Mouse (Mus musculus) spleen, postnatal 0 days (tissue): Measurements from ENCODE around the gene Ngef. TPM values are rescaled to one million over a fixed set of nuclear protein-coding genes. Genes with fewer than 3 reads are reported as not detected.

Experiments used
- polyA plus RNA-seq: library from polyadenylated mRNA; unstranded; fragments of >200 nt; fragmentation: Nextera tagmentation; extraction: Ambion mirVana; gene quantifications from 2 replicates; pipeline ENCODE4 v1.2.1, GENCODE M21; 2015

The Ngef gene
- 0.12 and 0.34 TPM in 2 replicates for polyA plus RNA-seq

GRCm38 (mm10) chr1:87573800-87574215 is at the start of gene Ngef:
Gene Ngef, minus strand, starts transcription at chr1:87573870.

DNA sequence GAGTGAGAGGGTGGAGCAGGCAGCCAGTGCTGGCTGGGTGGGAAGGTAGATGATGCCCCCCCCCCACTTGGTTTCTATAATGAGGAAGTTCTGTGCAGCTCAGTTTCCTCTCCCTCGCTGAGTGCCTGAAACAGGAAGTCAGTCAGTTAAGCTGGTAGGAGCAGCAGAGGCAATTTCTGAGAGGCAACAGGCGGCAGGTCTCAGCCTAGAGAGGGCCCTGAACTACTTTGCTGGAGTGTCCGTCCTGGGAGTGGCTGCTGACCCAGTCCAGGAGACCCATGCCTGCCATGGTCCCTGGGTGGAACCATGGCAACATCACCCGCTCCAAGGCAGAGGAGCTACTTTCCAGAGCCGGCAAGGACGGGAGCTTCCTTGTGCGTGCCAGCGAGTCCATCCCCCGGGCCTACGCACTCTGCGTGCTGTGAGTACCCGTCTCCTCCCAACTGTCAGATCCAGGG is 46.6 kb upstream of the Ngef start, which contains the start of gene Inpp5d:
TSS of gene Inpp5d (plus strand) at position 102 of the 458 bp plus-strand sequence.

DNA sequence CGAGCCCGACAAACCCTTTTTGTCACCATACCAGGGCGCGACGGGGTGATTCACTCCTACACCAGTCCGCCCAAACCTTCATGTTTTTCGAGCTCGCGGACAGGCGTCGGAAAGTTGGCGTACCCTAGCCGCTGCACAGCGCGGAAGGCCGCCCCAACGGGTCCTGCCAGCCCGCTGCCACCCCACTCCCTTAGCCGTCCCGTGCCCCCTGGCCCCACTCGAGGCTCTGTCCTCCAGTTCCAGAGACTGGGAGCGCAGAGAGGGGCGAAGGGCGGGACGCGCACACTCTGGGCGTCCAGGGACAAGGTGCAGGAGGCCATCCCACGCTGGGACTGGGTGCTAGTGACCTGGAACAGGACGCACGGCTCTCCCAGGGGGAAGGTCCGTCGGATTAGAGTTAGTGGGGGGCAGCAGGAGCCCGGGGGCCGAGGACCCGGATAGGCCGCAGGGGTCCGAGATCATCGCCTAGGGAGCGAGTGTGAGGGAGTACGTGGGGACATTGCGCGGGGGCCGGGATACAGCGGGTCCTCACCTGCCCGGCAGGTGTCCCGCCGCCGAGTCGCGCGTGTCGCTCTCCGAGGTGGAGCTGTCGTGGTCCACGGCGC is 64.0 kb downstream of the Ngef start, which contains the start of gene Neu2:
TSS of gene Neu2 (plus strand) at position 329 of the 605 bp plus-strand sequence.

GRCm38 (mm10) chr1:87469971-87470370 is 103.7 kb downstream of the Ngef start, which contains the start of gene Snorc:
Gene Snorc, plus strand, starts transcription at chr1:87470271.

Other genes starting within 250 kb of the Ngef start
- 25.3 and 26.4 TPM in 2 replicates for gene Gigyf2, start 246.9 kb downstream of the Ngef start, polyA plus RNA-seq
- gene Kcnj13, start 179.1 kb downstream of the Ngef start, polyA plus RNA-seq, result 0.38 and 0.44 TPM in 2 replicates
- not detected in 2 replicates for gene Snorc, start 103.6 kb downstream of the Ngef start, polyA plus RNA-seq
- gene Neu2, start 64.0 kb downstream of the Ngef start, polyA plus RNA-seq, result not detected in 2 replicates
- gene Inpp5d, start 46.4 kb upstream of the Ngef start, polyA plus RNA-seq, result 30.9 and 36.0 TPM in 2 replicates
- 14.9 and 16.1 TPM in 2 replicates for gene Atg16l1, start 182.0 kb upstream of the Ngef start, polyA plus RNA-seq
- gene Sag, start 229.8 kb upstream of the Ngef start, polyA plus RNA-seq, result 1.1 and 1.2 TPM in 2 replicates